Mouse (Mus musculus): ENCODE measurements at regions not wholly inside any gene's neighbourhood (a gene's known extent, or its start where the extent isn't known, plus 50 kb on each side); places are given as distances from the start of the nearest gene placed in this dataset.

GRCm38 (mm10) chr15:97596514-97597081 is 109.0 kb downstream of the Rpap3 start:
- ATAC-seq (ENCODE audit: low read depth): no peak
- H3K9me3 ChIP-seq: no peaks in the 10 kb centered on the region
- no peak overlapping the region for H3K4me3 ChIP-seq
- H3K27me3 ChIP-seq: no peaks in the 10 kb centered on the region
- H3K36me3 ChIP-seq: no peaks in the 10 kb centered on the region
- no peak overlapping the region for H3K27ac ChIP-seq (replicated peaks)
- peaks cover 25% of the 10 kb centered on the region for H3K4me1 ChIP-seq (replicated peaks)
- H3K9ac ChIP-seq: no peak overlapping the region
- 73% methylated on average over 8 of the region's 8 CpGs for WGBS
- no peak overlapping the region for H3K4me2 ChIP-seq

- 71% methylated on average over 6 of the region's 6 CpGs for WGBS
- no peak overlapping the region for H3K4me3 ChIP-seq
- no peak overlapping the region for H3K9ac ChIP-seq
- no peak for ATAC-seq (ENCODE audit: low read depth)
- H3K27ac ChIP-seq (replicated peaks): no peak overlapping the region
- peaks cover 25% of the 10 kb centered on the region for H3K4me1 ChIP-seq (replicated peaks)
- H3K36me3 ChIP-seq: no peaks in the 10 kb centered on the region
- no peaks in the 10 kb centered on the region for H3K27me3 ChIP-seq
- no peaks in the 10 kb centered on the region for H3K9me3 ChIP-seq
- no peak overlapping the region for H3K4me2 ChIP-seq
Observed at GRCm38 (mm10) chr15:97595284-97595796, 110.3 kb downstream of the Rpap3 start.

DNA sequence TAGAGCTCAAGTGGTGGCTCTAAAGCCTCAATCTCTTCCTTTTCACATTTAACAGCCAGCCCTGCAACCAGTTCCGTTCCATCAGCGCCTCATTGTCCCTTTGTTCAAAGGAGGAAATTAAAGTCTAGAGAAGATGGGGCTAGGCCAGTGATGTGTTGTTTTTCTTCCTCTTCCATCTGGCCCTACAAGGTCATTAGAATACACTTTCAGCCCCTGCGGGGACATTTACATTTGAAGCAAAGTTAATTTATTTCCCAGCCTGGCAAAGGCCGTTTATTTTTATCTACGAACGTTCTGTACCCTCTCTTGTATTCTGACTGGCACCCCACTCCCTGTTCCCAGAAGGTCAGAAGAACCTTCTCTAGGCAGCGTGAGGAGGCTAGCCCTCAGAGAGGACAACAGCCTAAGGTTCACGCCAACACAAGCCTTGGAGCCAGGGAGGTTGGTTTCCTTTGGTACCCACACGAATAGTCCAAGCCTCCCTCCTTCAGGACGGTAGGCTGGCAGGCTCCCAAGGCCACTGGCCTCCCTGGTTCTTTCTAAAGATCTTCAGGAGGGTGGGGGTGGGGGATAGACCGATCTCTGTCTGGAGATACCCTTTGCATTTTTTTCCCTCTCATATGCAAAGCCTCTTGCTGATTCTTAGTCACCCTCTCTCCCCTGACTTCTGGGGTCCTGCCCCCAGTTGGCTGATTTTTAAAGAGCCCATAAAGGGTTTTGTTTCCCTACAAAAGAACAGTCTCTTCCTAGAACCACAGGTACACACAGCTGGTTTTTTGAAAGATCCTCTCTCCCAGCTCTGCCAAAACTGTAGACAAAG is 111.6 kb downstream of the Rpap3 start:
- Histone ChIP-seq H3K4me1 (replicated peaks) (peaks cover 25% of the 10 kb centered on the region), H3K4me3 (no peak overlapping the region), H3K9me3 (no peaks in the 10 kb centered on the region), H3K36me3 (no peaks in the 10 kb centered on the region), H3K27me3 (no peaks in the 10 kb centered on the region), H3K4me2 (no peak overlapping the region), H3K27ac (replicated peaks) (no peak overlapping the region), H3K9ac (no peak overlapping the region)
- WGBS: 24% methylated on average over 11 of the region's 11 CpGs
- no peak for ATAC-seq (ENCODE audit: low read depth)

DNA sequence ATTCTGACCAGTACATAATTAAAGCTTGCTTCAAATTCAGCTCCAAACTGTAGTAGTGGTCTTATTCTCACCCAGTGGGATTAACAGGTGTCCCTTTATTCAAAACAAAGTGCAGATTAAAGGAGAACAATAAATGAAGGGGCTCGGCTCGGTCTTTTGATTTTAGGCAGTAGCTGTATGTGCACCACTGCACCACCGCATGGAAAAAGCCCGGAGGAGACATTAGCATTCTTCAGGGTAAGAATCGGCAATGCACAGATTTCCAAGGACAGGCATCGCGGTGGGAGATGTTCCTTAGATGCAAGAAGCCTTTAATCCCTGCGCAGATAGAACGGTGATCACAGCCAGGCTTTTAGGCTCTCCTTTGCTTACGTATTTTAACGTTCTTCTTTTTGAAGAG is 112.8 kb downstream of the Rpap3 start:
- Histone ChIP-seq H3K27ac (replicated peaks) (no peak overlapping the region), H3K4me3 (no peak overlapping the region), H3K9me3 (no peaks in the 10 kb centered on the region), H3K4me1 (replicated peaks) (peaks cover 21% of the 10 kb centered on the region), H3K36me3 (no peaks in the 10 kb centered on the region), H3K4me2 (no peak overlapping the region), H3K9ac (no peak overlapping the region), H3K27me3 (no peaks in the 10 kb centered on the region)
- 81% methylated on average over 11 of the region's 11 CpGs for WGBS
- no peak for ATAC-seq (ENCODE audit: low read depth)

- no peak for ATAC-seq (ENCODE audit: low read depth)
- H3K9ac ChIP-seq: no peak overlapping the region
- H3K4me3 ChIP-seq: no peak overlapping the region
- no peaks in the 10 kb centered on the region for H3K9me3 ChIP-seq
- 81% methylated on average over 4 of the region's 4 CpGs for WGBS
- no peaks in the 10 kb centered on the region for H3K27me3 ChIP-seq
- no peak overlapping the region for H3K27ac ChIP-seq (replicated peaks)
- peaks cover 11% of the 10 kb centered on the region for H3K4me1 ChIP-seq (replicated peaks)
- no peaks in the 10 kb centered on the region for H3K36me3 ChIP-seq
- H3K4me2 ChIP-seq: no peak overlapping the region
Observed at GRCm38 (mm10) chr15:97591406-97591805, 114.2 kb downstream of the Rpap3 start.

DNA sequence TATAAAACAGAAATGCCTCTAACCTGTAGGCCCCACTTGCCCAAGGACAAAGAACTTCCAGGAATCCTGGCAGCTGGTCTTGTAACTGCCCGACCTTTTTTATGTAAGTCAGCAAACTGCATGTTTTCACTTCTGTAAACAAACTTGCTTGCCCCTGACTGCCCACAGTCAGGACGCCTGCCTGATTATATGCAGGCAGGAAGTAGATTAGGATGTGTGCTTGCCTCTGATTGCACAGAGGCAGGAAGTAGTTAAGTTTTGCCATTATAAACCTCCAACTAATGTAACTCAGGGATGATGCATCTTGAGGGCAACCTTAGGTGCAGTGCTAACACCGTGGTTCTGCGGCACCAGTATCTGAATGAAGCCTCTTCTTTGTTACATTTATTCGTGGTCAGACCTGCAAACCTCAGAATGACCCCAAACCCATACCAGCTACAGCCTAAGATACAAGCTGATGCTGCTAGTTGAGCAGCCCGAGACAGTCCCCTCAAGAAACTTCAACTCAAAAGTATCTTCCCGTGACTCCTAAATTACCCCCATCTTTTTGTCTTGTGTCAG is 114.8 kb downstream of the Rpap3 start:
- H3K27me3 ChIP-seq: no peaks in the 10 kb centered on the region
- no peak for ATAC-seq (ENCODE audit: low read depth)
- 79% methylated on average over 7 of the region's 7 CpGs for WGBS
- H3K9ac ChIP-seq: no peak overlapping the region
- peaks cover 11% of the 10 kb centered on the region for H3K4me1 ChIP-seq (replicated peaks)
- H3K9me3 ChIP-seq: no peaks in the 10 kb centered on the region
- no peaks in the 10 kb centered on the region for H3K36me3 ChIP-seq
- H3K27ac ChIP-seq (replicated peaks): no peak overlapping the region
- H3K4me2 ChIP-seq: no peak overlapping the region
- H3K4me3 ChIP-seq: no peak overlapping the region

DNA sequence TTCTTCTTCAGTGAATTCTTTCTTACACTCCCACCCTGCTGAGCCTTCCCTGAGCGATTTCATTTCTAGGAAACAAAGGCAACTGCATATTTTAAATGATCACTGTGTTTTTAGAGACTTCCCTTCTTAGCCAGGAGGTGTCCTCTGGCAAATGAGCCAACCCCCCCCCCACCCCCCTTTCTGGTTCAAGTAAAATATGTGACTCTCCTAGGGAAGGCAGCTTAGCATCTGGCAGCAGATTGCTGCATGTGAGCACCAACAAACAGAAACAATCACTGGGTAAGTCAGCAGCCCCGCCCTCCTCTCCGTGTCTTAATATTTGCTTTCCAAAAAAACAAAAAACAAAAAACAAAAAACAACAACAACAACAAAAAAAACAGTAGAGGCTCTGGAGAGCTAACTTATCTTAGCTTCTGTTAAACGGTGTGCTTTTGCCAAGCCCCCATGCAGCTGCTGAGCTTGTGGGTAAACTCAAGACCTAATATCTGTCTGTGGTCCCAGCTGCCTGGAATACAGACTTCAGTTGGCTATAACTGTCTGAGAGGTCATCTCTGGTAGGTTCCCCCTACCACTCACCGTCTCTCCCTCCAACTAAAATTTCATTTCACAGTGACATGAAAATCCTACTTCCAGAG is 117.9 kb downstream of the Rpap3 start:
- no peak for ATAC-seq (ENCODE audit: low read depth)
- Histone ChIP-seq H3K36me3 (no peaks in the 10 kb centered on the region), H3K4me3 (no peak overlapping the region), H3K27ac (replicated peaks) (no peak overlapping the region), H3K9ac (no peak overlapping the region), H3K4me1 (replicated peaks) (no peaks in the 10 kb centered on the region), H3K9me3 (no peaks in the 10 kb centered on the region), H3K27me3 (no peaks in the 10 kb centered on the region), H3K4me2 (no peak overlapping the region)
- 81% methylated on average over 5 of the region's 5 CpGs for WGBS

DNA sequence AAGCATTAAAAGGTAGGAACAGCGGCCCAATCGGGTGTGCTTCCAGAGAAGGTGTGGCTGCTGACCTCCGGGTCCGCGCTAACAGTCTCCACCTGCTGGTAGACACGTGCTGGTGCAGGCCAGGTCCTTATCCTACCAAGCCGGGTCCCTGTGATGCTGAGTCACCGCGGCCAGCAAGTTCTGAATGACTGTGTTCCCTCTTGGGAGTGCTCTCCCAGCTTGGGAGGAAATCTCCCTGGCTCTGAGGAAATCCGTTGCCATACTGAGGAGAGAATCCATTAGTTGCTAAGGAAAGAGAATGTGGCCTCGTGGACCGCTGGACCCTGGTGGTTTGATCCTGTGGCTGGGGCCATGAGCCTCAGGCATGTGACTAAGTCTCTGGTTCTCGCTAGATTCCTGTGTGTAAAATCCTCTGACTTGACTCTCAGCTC is 123.9 kb downstream of the Rpap3 start:
- no peaks in the 10 kb centered on the region for H3K36me3 ChIP-seq
- WGBS: 24% methylated on average over 13 of the region's 13 CpGs
- no peak overlapping the region for H3K9ac ChIP-seq
- H3K27me3 ChIP-seq: no peaks in the 10 kb centered on the region
- peaks cover 9% of the 10 kb centered on the region; the same call in 1 of the 2 replicates for H3K4me1 ChIP-seq (replicated peaks)
- H3K27ac ChIP-seq (replicated peaks): no peak overlapping the region
- ATAC-seq (ENCODE audit: low read depth): peak; percentile 19; the same call in 1 of the 2 replicates
- H3K4me3 ChIP-seq: no peak overlapping the region
- H3K4me2 ChIP-seq: no peak overlapping the region
- H3K9me3 ChIP-seq: no peaks in the 10 kb centered on the region

- Histone ChIP-seq H3K9me3 (no peaks in the 10 kb centered on the region), H3K4me3 (no peak overlapping the region), H3K36me3 (no peaks in the 10 kb centered on the region), H3K27me3 (no peaks in the 10 kb centered on the region), H3K4me2 (no peak overlapping the region), H3K9ac (no peak overlapping the region), H3K27ac (replicated peaks) (no peak overlapping the region), H3K4me1 (replicated peaks) (peaks cover 9% of the 10 kb centered on the region; the same call in 1 of the 2 replicates)
- 76% methylated on average over 6 of the region's 6 CpGs for WGBS
- no peak for ATAC-seq (ENCODE audit: low read depth)
Observed at GRCm38 (mm10) chr15:97580726-97581125, 124.9 kb downstream of the Rpap3 start.

- Histone ChIP-seq H3K9ac (no peak overlapping the region), H3K27ac (replicated peaks) (no peak overlapping the region), H3K9me3 (no peaks in the 10 kb centered on the region), H3K36me3 (no peaks in the 10 kb centered on the region), H3K4me3 (no peak overlapping the region), H3K4me2 (no peak overlapping the region), H3K27me3 (no peaks in the 10 kb centered on the region), H3K4me1 (replicated peaks) (peaks cover 9% of the 10 kb centered on the region; the same call in 1 of the 2 replicates)
- WGBS: 89% methylated on average over 3 of the region's 3 CpGs
- ATAC-seq (ENCODE audit: low read depth): no peak
Observed at GRCm38 (mm10) chr15:97578046-97578445, 127.6 kb downstream of the Rpap3 start.

DNA sequence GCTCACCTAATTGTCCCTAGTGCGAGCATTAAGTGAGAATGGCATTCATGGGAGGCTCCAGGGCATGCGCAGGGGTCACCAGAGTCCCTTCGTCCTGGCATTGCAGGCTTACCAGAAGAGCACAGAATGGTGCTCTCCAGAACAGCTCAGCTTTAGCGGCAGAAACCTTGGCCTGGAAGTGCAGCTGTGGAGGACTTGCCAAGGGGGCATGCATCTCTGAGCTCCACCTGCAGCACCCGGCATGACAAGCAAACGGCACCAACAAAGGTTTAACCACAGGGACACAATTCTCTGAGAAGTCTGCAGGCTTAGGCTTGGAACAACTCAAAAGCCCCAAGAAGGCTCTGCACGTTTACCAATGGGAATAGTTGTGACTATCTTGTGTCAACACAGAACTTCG is 128.4 kb downstream of the Rpap3 start:
- Histone ChIP-seq H3K36me3 (no peaks in the 10 kb centered on the region), H3K9ac (no peak overlapping the region), H3K9me3 (no peaks in the 10 kb centered on the region), H3K27ac (replicated peaks) (no peak overlapping the region), H3K4me3 (no peak overlapping the region), H3K4me1 (replicated peaks) (peaks cover 9% of the 10 kb centered on the region; the same call in 1 of the 2 replicates), H3K4me2 (no peak overlapping the region), H3K27me3 (no peaks in the 10 kb centered on the region)
- WGBS: 87% methylated on average over 8 of the region's 8 CpGs
- no peak for ATAC-seq (ENCODE audit: low read depth)

- 94% methylated on average over 8 of the region's 8 CpGs for WGBS
Observed at GRCm38 (mm10) chr15:97572639-97573038, 133.0 kb downstream of the Rpap3 start.

More at GRCm38 (mm10) chr15:97572639-97573038, 133.0 kb downstream of the Rpap3 start:
- H3K36me3 ChIP-seq: no peaks in the 10 kb centered on the region
- no peak overlapping the region for H3K9ac ChIP-seq
- H3K27me3 ChIP-seq: no peaks in the 10 kb centered on the region
- H3K4me1 ChIP-seq (replicated peaks): no peaks in the 10 kb centered on the region
- no peak overlapping the region for H3K4me3 ChIP-seq
- no peak overlapping the region for H3K27ac ChIP-seq (replicated peaks)
- ATAC-seq (ENCODE audit: low read depth): no peak
- no peak overlapping the region for H3K4me2 ChIP-seq
- no peaks in the 10 kb centered on the region for H3K9me3 ChIP-seq

All from neural tube, embryonic 13.5 days (tissue).